Mouse (Mus musculus) lung, adult 2 months (tissue): ENCODE data around the gene Ilf2. TPM values are rescaled to one million over a fixed set of nuclear protein-coding genes. Genes with fewer than 3 reads are reported as not detected.
A peak's percentile ranks its signal among the peaks of the same experiment; 100 is the strongest.

ENCODE experiments used
- DNase-seq: peaks from one replicate; pipeline ENCODE4 v3.0.0; 2022
- H3K4me1 ChIP-seq: fragments of 200-500 bp; 2 replicates; pipeline ENCODE4 v1.6.1; 2011; ENCODE audit warnings: low read length; ENCODE audit not compliant: control insufficient read depth, insufficient read depth
- H3K4me3 ChIP-seq: fragments of 200-500 bp; replicated peaks from 2 replicates; pipeline ENCODE3; 2011; ENCODE audit warnings: low read depth, mild to moderate bottlenecking, control low read depth, low read length; ENCODE audit errors: extremely low read depth
- CTCF ChIP-seq: fragments of 200-500 bp; IDR thresholded peaks from 2 replicates; pipeline ENCODE4 v1.5.1; 2011; ENCODE audit warnings: mild to moderate bottlenecking, low read length, control low read depth; ENCODE audit not compliant: insufficient read depth
- POLR2A ChIP-seq: fragments of 200-500 bp; IDR thresholded peaks from 2 replicates; pipeline ENCODE4 v1.6.1; 2011; ENCODE audit warnings: low read depth, mild to moderate bottlenecking, control low read depth, low read length, borderline replicate concordance; ENCODE audit errors: extremely low read depth
- WGBS: fragments of 180-500 bp; shearing (Covaris S2); methylation state at CpG from one replicate; pipeline ENCODE4 v1.1.7; 2018; 5-methylcytosine and 5-hydroxymethylcytosine counted together
- polyA plus RNA-seq: library from polyadenylated mRNA; depleted of rRNA; stranded (reverse); fragments of >200 nt; gene quantifications from 2 replicates; pipeline ENCODE4 v1.2.3, GENCODE M21; 2012; rRNA removed

The Ilf2 gene
- polyA plus RNA-seq, 1 experiment: 22.3 TPM

GRCm38 (mm10) chr3:90537141-90537904 is 61.4 kb downstream of the Ilf2 start, which contains the start of gene S100a16:
S100a16 (plus strand) TSS chr3:90537254.
- peak within 1 kb of the TSS; percentile 70 for H3K4me3 ChIP-seq
- peaks cover 11% of the 10 kb centered on the region for H3K4me1 ChIP-seq
- DNase-seq: peak; percentile 75
- TF ChIP-seq POLR2A (peak; percentile 90; the same call in 1 of the 2 replicates), CTCF (no peak)
- 32% methylated on average over 10 of the region's 10 CpGs for WGBS

GRCm38 (mm10) chr3:90537905-90538296 is 62.0 kb downstream of the Ilf2 start:
- Histone ChIP-seq H3K4me1 (peaks cover 11% of the 10 kb centered on the region), H3K4me3 (peak overlapping the region; percentile 70)
- no peak for DNase-seq
- no peak for TF ChIP-seq POLR2A
- TF ChIP-seq CTCF: no peak
- WGBS: 67% methylated on average over 5 of the region's 5 CpGs

Other genes starting within 250 kb of the Ilf2 start
- 49.4 and 66.3 TPM in 2 replicates for gene Jtb, start 244.5 kb upstream of the Ilf2 start, polyA plus RNA-seq
- gene Creb3l4, start 232.6 kb upstream of the Ilf2 start, polyA plus RNA-seq: 2.0 TPM in 2 replicates
- gene Slc39a1, start 228.0 kb upstream of the Ilf2 start, polyA plus RNA-seq: 72.8 and 83.7 TPM in 2 replicates
- gene Crtc2, start 222.0 kb upstream of the Ilf2 start, polyA plus RNA-seq: 60.2 and 77.4 TPM in 2 replicates
- gene Dennd4b, start 210.9 kb upstream of the Ilf2 start, polyA plus RNA-seq: 37.5 and 39.6 TPM in 2 replicates
- 21.5 and 26.0 TPM in 2 replicates for gene Gatad2b, start 182.9 kb upstream of the Ilf2 start, polyA plus RNA-seq
- gene Slc27a3, start 86.2 kb upstream of the Ilf2 start, polyA plus RNA-seq: 26.3 and 27.5 TPM in 2 replicates
- 24.6 and 28.4 TPM in 2 replicates for gene Ints3, start 42.5 kb upstream of the Ilf2 start, polyA plus RNA-seq
- gene Npr1, start 10.3 kb upstream of the Ilf2 start, polyA plus RNA-seq: 162 and 199 TPM in 2 replicates
- gene Snapin, start 14.9 kb downstream of the Ilf2 start, polyA plus RNA-seq: 29.0 and 47.3 TPM in 2 replicates
- gene Chtop, start 33.4 kb downstream of the Ilf2 start, polyA plus RNA-seq: 38.6 and 48.4 TPM in 2 replicates
- 149 and 169 TPM in 2 replicates for gene S100a1, start 38.3 kb downstream of the Ilf2 start, polyA plus RNA-seq
- 81.0 and 103 TPM in 2 replicates for gene S100a13, start 38.3 kb downstream of the Ilf2 start, polyA plus RNA-seq
- gene S100a14, start 50.7 kb downstream of the Ilf2 start, polyA plus RNA-seq: 1.7 and 32.5 TPM in 2 replicates
- 180 and 274 TPM in 2 replicates for gene S100a16, start 61.1 kb downstream of the Ilf2 start, polyA plus RNA-seq
- 1.0 and 2.3 TPM in 2 replicates for gene S100a3, start 84.5 kb downstream of the Ilf2 start, polyA plus RNA-seq
- gene S100a2, start 114.1 kb downstream of the Ilf2 start, polyA plus RNA-seq: not detected in 2 replicates
- not detected in 2 replicates for gene Gm42674, start 125.8 kb downstream of the Ilf2 start, polyA plus RNA-seq
- gene S100a4, start 127.6 kb downstream of the Ilf2 start, polyA plus RNA-seq: 28.9 and 51.0 TPM in 2 replicates
- gene S100a5, start 132.4 kb downstream of the Ilf2 start, polyA plus RNA-seq: not detected in 2 replicates
- gene S100a6, start 136.8 kb downstream of the Ilf2 start, polyA plus RNA-seq: 439 and 454 TPM in 2 replicates
- gene S100a7a, start 177.9 kb downstream of the Ilf2 start, polyA plus RNA-seq: 0.51 and 5.6 TPM in 2 replicates
- gene S100a8, start 192.9 kb downstream of the Ilf2 start, polyA plus RNA-seq: 5.6 and 15.3 TPM in 2 replicates
- 7.6 and 29.9 TPM in 2 replicates for gene S100a9, start 219.6 kb downstream of the Ilf2 start, polyA plus RNA-seq